Mouse (Mus musculus) forebrain, embryonic 13.5 days (tissue): ENCODE measurements around the gene Lca5. TPM values are rescaled to one million over a fixed set of nuclear protein-coding genes. Genes with fewer than 3 reads are reported as not detected.

Experiments
- ATAC-seq: fragments of 200-750 bp; cut with Nextera tagmentation; 2 replicates; pipeline ENCODE4 v1.8.0; 2017
- H3K27ac ChIP-seq: fragments of 300-500 bp; sonication (generic); 2 replicates; pipeline ENCODE4 v1.5.1; 2015; ENCODE audit warnings: inconsistent platforms, mild to moderate bottlenecking, moderate library complexity
- H3K27me3 ChIP-seq: fragments of 300-500 bp; sonication (generic); 2 replicates; pipeline ENCODE4 v1.6.1; 2015; ENCODE audit warnings: mild to moderate bottlenecking, inconsistent platforms
- H3K36me3 ChIP-seq: fragments of 300-500 bp; sonication (generic); 2 replicates; pipeline ENCODE4 v1.6.1; 2015; ENCODE audit warnings: mild to moderate bottlenecking, inconsistent platforms; ENCODE audit not compliant: poor library complexity, severe bottlenecking
- H3K4me1 ChIP-seq: fragments of 300-500 bp; sonication (generic); 2 replicates; pipeline ENCODE4 v1.6.1; 2015; ENCODE audit warnings: inconsistent platforms
- H3K4me2 ChIP-seq: fragments of 300-500 bp; sonication (generic); 2 replicates; pipeline ENCODE4 v1.6.1; 2015; ENCODE audit warnings: inconsistent platforms, mild to moderate bottlenecking, moderate library complexity
- H3K4me3 ChIP-seq: fragments of 300-500 bp; sonication (generic); 2 replicates; pipeline ENCODE4 v1.5.1; 2015; ENCODE audit warnings: mild to moderate bottlenecking, inconsistent platforms
- H3K9ac ChIP-seq: fragments of 300-500 bp; sonication (generic); 2 replicates; pipeline ENCODE4 v1.6.1; 2015; ENCODE audit warnings: mild to moderate bottlenecking, inconsistent platforms
- H3K9me3 ChIP-seq: fragments of 300-500 bp; sonication (generic); replicated peaks from 2 replicates; pipeline ENCODE4 v1.6.1; 2016; ENCODE audit warnings: inconsistent platforms
- WGBS: fragments of 180-500 bp; shearing (Covaris S2); methylation state at CpG from one replicate; pipeline ENCODE4 v1.1.7; 2015; 5-methylcytosine and 5-hydroxymethylcytosine counted together
- polyA plus RNA-seq: library from polyadenylated mRNA; unstranded; fragments of >200 nt; fragmentation: Nextera tagmentation; extraction: Ambion mirVana; gene quantifications from 2 replicates; pipeline ENCODE4 v1.2.1, GENCODE M21; 2015

Lca5 gene
- polyA plus RNA-seq, 1 experiment from 2014 or later = 26.5 TPM

DNA sequence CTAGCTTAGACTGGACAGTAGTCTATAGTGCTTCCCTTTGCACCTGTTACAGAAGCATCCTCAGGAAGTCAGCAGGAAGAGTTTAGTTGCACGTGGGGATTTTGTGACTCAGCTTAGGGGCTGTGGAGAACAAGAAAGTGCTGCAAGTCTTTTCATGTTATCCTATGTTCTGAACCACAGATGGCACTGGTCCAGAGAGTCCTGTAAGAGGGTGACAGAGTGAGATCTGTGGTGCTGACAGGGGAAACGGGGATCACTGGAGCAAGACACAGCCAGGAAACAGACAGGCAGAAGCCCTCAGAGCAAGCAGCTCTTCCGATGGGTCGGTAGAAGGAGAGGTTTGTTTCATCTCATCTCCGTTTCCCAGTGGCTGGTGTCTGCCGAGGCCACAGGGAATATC, 55.6 kb downstream of the Lca5 start:
- H3K4me1 ChIP-seq = peaks cover 13% of the 10 kb centered on the region; the same call in 1 of the 2 replicates
- H3K4me3 ChIP-seq = no peak overlapping the region
- WGBS = 77% methylated on average over 6 of the region's 6 CpGs
- no peak overlapping the region for H3K4me2 ChIP-seq
- ATAC-seq = no peak
- no peaks in the 10 kb centered on the region for H3K9me3 ChIP-seq
- no peaks in the 10 kb centered on the region for H3K27me3 ChIP-seq
- H3K36me3 ChIP-seq = no peaks in the 10 kb centered on the region
- H3K27ac ChIP-seq = no peak overlapping the region
- no peak overlapping the region for H3K9ac ChIP-seq

- Histone ChIP-seq H3K27ac (no peak overlapping the region), H3K4me3 (no peak overlapping the region), H3K9ac (no peak overlapping the region), H3K4me2 (no peak overlapping the region), H3K9me3 (no peaks in the 10 kb centered on the region), H3K36me3 (no peaks in the 10 kb centered on the region), H3K4me1 (peaks cover 17% of the 10 kb centered on the region; the same call in 1 of the 2 replicates), H3K27me3 (no peaks in the 10 kb centered on the region)
- 77% methylated on average over 3 of the region's 3 CpGs for WGBS
- ATAC-seq = no peak
Observed at GRCm38 (mm10) chr9:83383235-83383634, 57.7 kb downstream of the Lca5 start.

- H3K9me3 ChIP-seq = no peaks in the 10 kb centered on the region
- no peaks in the 10 kb centered on the region for H3K36me3 ChIP-seq
- H3K4me2 ChIP-seq = no peak overlapping the region
- WGBS = 50% methylated on average over 3 of the region's 3 CpGs
- H3K27me3 ChIP-seq = no peaks in the 10 kb centered on the region
- H3K4me1 ChIP-seq = peaks cover 12% of the 10 kb centered on the region; the same call in 1 of the 2 replicates
- no peak overlapping the region for H3K27ac ChIP-seq
- no peak for ATAC-seq
- no peak overlapping the region for H3K9ac ChIP-seq
- no peak overlapping the region for H3K4me3 ChIP-seq
Observed at GRCm38 (mm10) chr9:83382775-83383174, 58.2 kb downstream of the Lca5 start.

DNA sequence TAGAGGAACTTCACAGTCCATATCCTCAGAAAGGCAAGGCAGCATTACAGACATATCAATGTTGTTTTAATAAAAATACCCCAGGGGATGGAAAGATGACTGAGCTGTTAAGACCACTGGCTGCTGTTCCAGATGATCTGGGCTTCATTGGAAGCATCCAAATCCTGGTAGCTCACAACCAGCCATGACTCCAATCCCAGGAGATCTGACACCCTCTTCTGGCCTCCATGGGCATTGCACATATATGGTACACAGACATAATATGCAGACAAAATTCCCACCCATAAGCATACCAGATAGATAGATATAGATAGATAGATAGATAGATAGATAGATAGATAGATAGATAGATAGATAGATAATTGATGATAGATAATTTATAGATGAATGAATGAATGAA, 59.6 kb downstream of the Lca5 start:
- no peak for ATAC-seq
- Histone ChIP-seq H3K27ac (no peak overlapping the region), H3K4me3 (no peak overlapping the region), H3K4me1 (0 out of 2 replicates have a peak, but pooled peaks cover 4% of the 10 kb centered on the region), H3K27me3 (no peaks in the 10 kb centered on the region), H3K4me2 (no peak overlapping the region), H3K9ac (no peak overlapping the region), H3K9me3 (no peaks in the 10 kb centered on the region), H3K36me3 (no peaks in the 10 kb centered on the region)

- H3K36me3 ChIP-seq = no peaks in the 10 kb centered on the region
- 0 out of 2 replicates have a peak, but pooled peaks cover 4% of the 10 kb centered on the region for H3K4me1 ChIP-seq
- no peak overlapping the region for H3K27ac ChIP-seq
- H3K9me3 ChIP-seq = no peaks in the 10 kb centered on the region
- H3K4me2 ChIP-seq = no peak overlapping the region
- no peak overlapping the region for H3K4me3 ChIP-seq
- WGBS = 63% methylated on average over 10 of the region's 10 CpGs
- no peak for ATAC-seq
- H3K9ac ChIP-seq = no peak overlapping the region
- no peaks in the 10 kb centered on the region for H3K27me3 ChIP-seq
Observed at GRCm38 (mm10) chr9:83379661-83380060, 61.3 kb downstream of the Lca5 start.

GRCm38 (mm10) chr9:83377132-83377531, 63.8 kb downstream of the Lca5 start:
- Histone ChIP-seq H3K27ac (no peak overlapping the region), H3K9ac (no peak overlapping the region), H3K27me3 (no peaks in the 10 kb centered on the region), H3K9me3 (no peaks in the 10 kb centered on the region), H3K4me3 (no peak overlapping the region), H3K4me1 (0 out of 2 replicates have a peak, but pooled peaks cover 4% of the 10 kb centered on the region), H3K4me2 (no peak overlapping the region), H3K36me3 (no peaks in the 10 kb centered on the region)
- no peak for ATAC-seq
- WGBS = 91% methylated on average over 2 of the region's 2 CpGs

DNA sequence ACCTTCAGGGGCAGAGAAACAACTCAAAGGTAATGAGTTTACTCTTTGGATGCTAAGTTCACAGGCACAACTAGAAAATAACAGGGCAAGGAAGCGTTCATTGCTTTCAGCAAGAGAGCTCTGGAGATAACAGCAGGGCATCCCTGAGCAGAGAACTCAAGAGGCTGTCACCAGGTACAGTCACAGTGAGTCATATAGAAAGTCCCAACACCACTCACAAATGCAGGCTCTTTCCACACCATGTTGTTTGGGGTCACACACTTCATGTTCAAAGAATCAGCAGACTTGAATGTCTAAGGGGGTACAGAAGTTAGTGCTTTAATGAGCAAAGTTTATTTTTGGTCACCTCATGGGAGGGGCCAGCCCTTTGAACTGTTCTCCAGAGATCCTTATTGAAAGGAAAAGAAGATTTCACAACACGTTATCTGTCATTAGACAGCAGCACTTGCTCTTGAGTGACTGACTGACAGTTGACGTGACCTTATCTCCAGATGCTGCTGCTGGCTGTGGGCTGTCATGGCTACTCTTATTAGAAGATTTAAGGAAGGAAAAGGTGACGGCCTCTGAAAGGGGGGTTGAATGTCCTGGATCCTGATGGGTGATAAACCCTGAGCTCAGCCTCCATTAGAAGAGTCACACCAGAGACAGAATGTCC, 65.3 kb downstream of the Lca5 start:
- H3K9ac ChIP-seq = no peak overlapping the region
- 75% methylated on average over 4 of the region's 4 CpGs for WGBS
- no peak overlapping the region for H3K27ac ChIP-seq
- no peaks in the 10 kb centered on the region for H3K9me3 ChIP-seq
- no peak for ATAC-seq
- 0 out of 2 replicates have a peak, but pooled peaks cover 4% of the 10 kb centered on the region for H3K4me1 ChIP-seq
- no peak overlapping the region for H3K4me3 ChIP-seq
- no peak overlapping the region for H3K4me2 ChIP-seq
- no peaks in the 10 kb centered on the region for H3K27me3 ChIP-seq
- H3K36me3 ChIP-seq = no peaks in the 10 kb centered on the region

DNA sequence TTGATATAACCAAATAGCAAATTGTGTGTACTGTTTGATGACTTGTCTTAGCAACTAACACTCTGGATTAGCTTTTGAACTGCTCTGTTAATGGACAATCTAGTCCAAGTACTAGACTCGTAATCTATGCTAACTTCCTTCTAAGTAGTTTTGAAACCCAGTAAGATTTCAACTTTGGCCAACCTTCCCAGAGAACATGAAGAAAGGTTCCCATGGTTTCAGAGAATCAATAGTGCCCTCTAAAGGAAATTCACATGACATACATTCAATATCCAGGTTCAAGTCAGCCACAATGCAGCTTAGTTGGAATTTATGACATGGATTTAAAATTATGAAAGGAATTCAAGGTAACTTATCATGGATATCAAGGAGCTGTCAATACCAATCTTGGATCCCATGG, 70.0 kb downstream of the Lca5 start:
- Histone ChIP-seq H3K27ac (no peak overlapping the region), H3K36me3 (no peaks in the 10 kb centered on the region), H3K4me1 (no peaks in the 10 kb centered on the region), H3K9me3 (no peaks in the 10 kb centered on the region), H3K4me3 (no peak overlapping the region), H3K9ac (no peak overlapping the region), H3K4me2 (no peak overlapping the region), H3K27me3 (no peaks in the 10 kb centered on the region)
- WGBS = 55% methylated on average over 1 of the region's 1 CpGs
- no peak for ATAC-seq

DNA sequence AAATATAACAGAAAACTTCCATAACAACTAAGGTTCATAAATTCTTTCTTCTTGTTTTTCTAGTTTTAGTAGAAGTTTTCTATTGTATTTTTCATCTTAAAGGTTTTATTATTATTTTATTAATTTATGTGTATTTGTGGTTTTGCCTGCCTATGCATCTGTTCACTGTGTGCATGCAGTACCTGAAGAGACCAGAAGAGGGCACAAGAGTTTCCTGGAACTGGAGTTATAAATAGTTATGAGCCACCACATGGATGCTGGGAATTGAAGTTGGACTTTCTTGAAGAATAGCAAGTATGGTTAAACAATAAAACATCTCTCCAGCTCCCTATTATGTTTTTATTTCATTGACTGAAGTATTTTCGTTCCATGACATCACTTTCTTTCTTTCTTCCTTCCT, 72.7 kb downstream of the Lca5 start:
- H3K4me1 ChIP-seq = no peaks in the 10 kb centered on the region
- 87% methylated on average over 1 of the region's 1 CpGs for WGBS
- H3K4me2 ChIP-seq = no peak overlapping the region
- no peaks in the 10 kb centered on the region for H3K36me3 ChIP-seq
- H3K9ac ChIP-seq = no peak overlapping the region
- no peak overlapping the region for H3K4me3 ChIP-seq
- H3K9me3 ChIP-seq = no peaks in the 10 kb centered on the region
- no peaks in the 10 kb centered on the region for H3K27me3 ChIP-seq
- ATAC-seq = no peak
- no peak overlapping the region for H3K27ac ChIP-seq

- no peaks in the 10 kb centered on the region for H3K27me3 ChIP-seq
- no peak overlapping the region for H3K27ac ChIP-seq
- H3K36me3 ChIP-seq = no peaks in the 10 kb centered on the region
- H3K4me1 ChIP-seq = peaks cover 6% of the 10 kb centered on the region
- H3K4me3 ChIP-seq = no peak overlapping the region
- 65% methylated on average over 4 of the region's 4 CpGs for WGBS
- no peak overlapping the region for H3K9ac ChIP-seq
- no peaks in the 10 kb centered on the region for H3K9me3 ChIP-seq
- no peak for ATAC-seq
- no peak overlapping the region for H3K4me2 ChIP-seq
Observed at GRCm38 (mm10) chr9:83355802-83356201, 85.1 kb downstream of the Lca5 start.

DNA sequence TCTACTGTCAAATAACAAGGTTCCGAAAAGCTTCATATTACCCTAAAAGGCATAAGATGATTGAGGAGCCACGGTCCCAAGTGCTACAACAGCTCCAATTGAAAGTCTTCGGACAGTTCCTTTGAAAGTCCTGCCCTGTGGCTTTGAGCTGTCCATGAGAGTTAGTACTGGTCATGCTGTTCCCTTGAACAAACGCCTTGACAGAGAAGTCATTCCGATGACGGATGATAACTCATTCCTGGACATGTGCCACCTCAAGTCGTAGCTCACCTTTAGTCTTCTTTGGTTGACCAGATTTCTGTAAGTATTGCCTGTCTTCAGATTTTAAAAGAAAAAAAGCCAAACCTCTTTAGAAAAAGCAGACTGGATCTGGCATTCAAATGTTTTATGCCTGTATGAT, 87.6 kb downstream of the Lca5 start:
- Histone ChIP-seq H3K36me3 (no peaks in the 10 kb centered on the region), H3K27me3 (no peaks in the 10 kb centered on the region), H3K4me1 (peaks cover 23% of the 10 kb centered on the region), H3K4me2 (no peak overlapping the region), H3K9me3 (no peaks in the 10 kb centered on the region), H3K9ac (no peak overlapping the region), H3K27ac (no peak overlapping the region), H3K4me3 (no peak overlapping the region)
- no peak for ATAC-seq
- WGBS = 91% methylated on average over 7 of the region's 7 CpGs

GRCm38 (mm10) chr9:83351171-83351570, 89.8 kb downstream of the Lca5 start:
- peaks cover 23% of the 10 kb centered on the region for H3K4me1 ChIP-seq
- no peaks in the 10 kb centered on the region for H3K36me3 ChIP-seq
- H3K4me2 ChIP-seq = no peak overlapping the region
- no peak overlapping the region for H3K4me3 ChIP-seq
- H3K9ac ChIP-seq = no peak overlapping the region
- H3K27me3 ChIP-seq = no peaks in the 10 kb centered on the region
- no peaks in the 10 kb centered on the region for H3K9me3 ChIP-seq
- ATAC-seq = no peak
- H3K27ac ChIP-seq = no peak overlapping the region
- WGBS = 66% methylated on average over 5 of the region's 5 CpGs

DNA sequence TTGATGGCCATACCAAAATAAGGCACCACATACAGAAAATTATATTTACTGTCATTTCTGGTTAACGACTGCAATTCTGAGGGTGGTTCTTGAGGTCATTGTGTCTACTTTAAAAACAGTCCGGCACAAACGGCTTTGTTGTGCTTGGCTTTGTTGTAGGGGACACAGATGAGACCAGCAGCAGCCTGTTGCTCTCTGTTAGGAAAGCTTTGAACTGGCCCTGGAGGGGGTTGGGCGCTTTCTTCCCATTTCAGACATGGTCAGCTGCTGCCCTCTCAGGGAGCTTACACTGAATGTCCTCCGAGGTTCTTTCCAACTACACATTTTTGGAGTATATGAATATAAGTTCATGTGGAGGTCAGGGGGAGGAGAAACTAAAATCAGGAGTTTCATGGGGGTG, 90.3 kb downstream of the Lca5 start:
- Histone ChIP-seq H3K4me3 (no peak overlapping the region), H3K9me3 (no peaks in the 10 kb centered on the region), H3K27me3 (no peaks in the 10 kb centered on the region), H3K4me1 (peaks cover 23% of the 10 kb centered on the region), H3K4me2 (no peak overlapping the region), H3K36me3 (no peaks in the 10 kb centered on the region), H3K27ac (no peak overlapping the region), H3K9ac (no peak overlapping the region)
- no peak for ATAC-seq
- WGBS = 6% methylated on average over 5 of the region's 5 CpGs
